Mouse (Mus musculus) ES-Bruce4 (cell line): Measurements from ENCODE around the gene Nmur1. TPM values are rescaled to one million over a fixed set of nuclear protein-coding genes. Genes with fewer than 3 reads are reported as not detected.

ENCODE experiments used
- H3K27ac ChIP-seq: 2 replicates; pipeline ENCODE4 v1.5.1; 2012; ENCODE audit warnings: low read length, inconsistent platforms; ENCODE audit not compliant: insufficient read depth
- H3K27me3 ChIP-seq: 2 replicates; pipeline ENCODE4 v1.6.1; 2012; ENCODE audit warnings: mild to moderate bottlenecking, low read length, inconsistent platforms; ENCODE audit not compliant: control insufficient read depth, poor library complexity, insufficient read depth, severe bottlenecking
- H3K36me3 ChIP-seq: 2 replicates; pipeline ENCODE4 v1.6.1; 2012; ENCODE audit warnings: inconsistent platforms, mild to moderate bottlenecking, low read length, moderate library complexity; ENCODE audit not compliant: control insufficient read depth, poor library complexity, insufficient read depth, severe bottlenecking
- H3K4me1 ChIP-seq: one replicate; pipeline ENCODE4 v1.8.1; 2011; ENCODE audit warnings: low read length; ENCODE audit not compliant: control insufficient read depth, insufficient read depth
- H3K4me3 ChIP-seq: 2 replicates; pipeline ENCODE4 v1.5.1; 2011; ENCODE audit warnings: low read depth, mild to moderate bottlenecking, low read length
- H3K9ac ChIP-seq: 2 replicates; pipeline ENCODE4 v1.6.1; 2012; ENCODE audit warnings: low read depth, mild to moderate bottlenecking, inconsistent platforms; ENCODE audit not compliant: poor library complexity, severe bottlenecking
- H3K9me3 ChIP-seq: replicated peaks from 2 replicates; pipeline ENCODE4 v1.6.1; 2012; ENCODE audit warnings: mild to moderate bottlenecking, low read length, inconsistent platforms; ENCODE audit not compliant: control insufficient read depth, poor library complexity, insufficient read depth, severe bottlenecking
- CTCF ChIP-seq: IDR thresholded peaks from one replicate; pipeline ENCODE4 v1.8.1; 2011; ENCODE audit warnings: low read depth, low read length
- EP300 ChIP-seq: IDR thresholded peaks from 2 replicates; pipeline ENCODE4 v1.6.1; 2011; ENCODE audit warnings: low read depth, low read length; ENCODE audit not compliant: insufficient read depth
- POLR2A ChIP-seq: IDR thresholded peaks from one replicate; pipeline ENCODE4 v1.8.1; 2011; ENCODE audit warnings: low read length; ENCODE audit not compliant: insufficient read depth
- polyA plus RNA-seq: library from polyadenylated mRNA; stranded (reverse); fragments of >200 nt; gene quantifications from 2 replicates; pipeline ENCODE4 v1.2.4, GENCODE M21; 2011; ENCODE audit warnings: low read depth; ENCODE audit not compliant: missing spikeins, insufficient read depth, insufficient read length

Nmur1 gene
- polyA plus RNA-seq, 1 experiment = not detected

- no peaks in the 10 kb centered on the region for H3K36me3 ChIP-seq
- H3K9ac ChIP-seq = no peak overlapping the region
- TF ChIP-seq EP300 (no peak), POLR2A (no peak), CTCF (no peak)
- no peaks in the 10 kb centered on the region for H3K27me3 ChIP-seq
- H3K9me3 ChIP-seq = no peaks in the 10 kb centered on the region
- no peak overlapping the region for H3K4me3 ChIP-seq
- no peak overlapping the region for H3K27ac ChIP-seq
- H3K4me1 ChIP-seq = peaks cover 16% of the 10 kb centered on the region
Observed at GRCm38 (mm10) chr1:86437219-86438013, 11.4 kb upstream of the Nmur1 start.

- Histone ChIP-seq H3K4me3 (no peak overlapping the region), H3K9ac (no peak overlapping the region), H3K27me3 (no peaks in the 10 kb centered on the region), H3K9me3 (no peaks in the 10 kb centered on the region), H3K4me1 (peaks cover 16% of the 10 kb centered on the region), H3K27ac (no peak overlapping the region), H3K36me3 (no peaks in the 10 kb centered on the region)
- no peak for TF ChIP-seq POLR2A
- TF ChIP-seq EP300 = no peak
- TF ChIP-seq CTCF = no peak
Observed at GRCm38 (mm10) chr1:86435302-86435821, 9.3 kb upstream of the Nmur1 start.

- no peak overlapping the region for H3K27ac ChIP-seq
- no peaks in the 10 kb centered on the region for H3K27me3 ChIP-seq
- no peak for TF ChIP-seq POLR2A
- 0 out of 2 replicates have a peak, but pooled peaks have one; percentile 30 for TF ChIP-seq EP300
- no peaks in the 10 kb centered on the region for H3K9me3 ChIP-seq
- no peaks in the 10 kb centered on the region for H3K36me3 ChIP-seq
- peak overlapping the region; percentile 32 for H3K4me3 ChIP-seq
- peak overlapping the region; percentile 66 for H3K9ac ChIP-seq
- H3K4me1 ChIP-seq = peaks cover 12% of the 10 kb centered on the region
Observed at GRCm38 (mm10) chr1:86434439-86435201, 8.6 kb upstream of the Nmur1 start.

- no peak for TF ChIP-seq EP300
- TF ChIP-seq CTCF = no peak
- no peak for TF ChIP-seq POLR2A
Observed at GRCm38 (mm10) chr1:86434001-86434400, 8.0 kb upstream of the Nmur1 start.

GRCm38 (mm10) chr1:86433359-86433758 is 7.3 kb upstream of the Nmur1 start:
- no peak overlapping the region for H3K4me3 ChIP-seq
- no peak overlapping the region for H3K27ac ChIP-seq
- H3K9ac ChIP-seq = no peak overlapping the region
- peaks cover 12% of the 10 kb centered on the region for H3K4me1 ChIP-seq
- TF ChIP-seq POLR2A = no peak
- TF ChIP-seq EP300 = no peak
- TF ChIP-seq CTCF = no peak
- H3K36me3 ChIP-seq = no peaks in the 10 kb centered on the region
- H3K27me3 ChIP-seq = no peaks in the 10 kb centered on the region
- no peaks in the 10 kb centered on the region for H3K9me3 ChIP-seq

More at GRCm38 (mm10) chr1:86434001-86434400, 8.0 kb upstream of the Nmur1 start:
- no peaks in the 10 kb centered on the region for H3K36me3 ChIP-seq
- H3K4me3 ChIP-seq = peak overlapping the region; percentile 44
- H3K9me3 ChIP-seq = no peaks in the 10 kb centered on the region
- H3K4me1 ChIP-seq = peaks cover 12% of the 10 kb centered on the region
- H3K27ac ChIP-seq = no peak overlapping the region
- H3K9ac ChIP-seq = peak overlapping the region; percentile 66
- H3K27me3 ChIP-seq = no peaks in the 10 kb centered on the region

- Histone ChIP-seq H3K9ac (no peak overlapping the region), H3K4me3 (no peak overlapping the region), H3K9me3 (no peaks in the 10 kb centered on the region), H3K27me3 (no peaks in the 10 kb centered on the region), H3K36me3 (no peaks in the 10 kb centered on the region), H3K4me1 (peaks cover 9% of the 10 kb centered on the region), H3K27ac (no peak overlapping the region)
- TF ChIP-seq EP300 = no peak
- TF ChIP-seq POLR2A = no peak
- no peak for TF ChIP-seq CTCF
Observed at GRCm38 (mm10) chr1:86432778-86433177, 6.8 kb upstream of the Nmur1 start.
